Mouse (Mus musculus): ENCODE data around the gene Olfr1026. TPM values are rescaled to one million over a fixed set of nuclear protein-coding genes. Genes with fewer than 3 reads are reported as not detected.

The Olfr1026 gene
- polyA plus RNA-seq (2012; fragmentation: generic; extraction: Trizol), result not detected

GRCm38 (mm10) chr2:85921258-85921657 is at the start of gene Olfr1026:
TSS of gene Olfr1026 (plus strand) at chr2:85921558.

GRCm38 (mm10) chr2:85885340-85885739 is 36.0 kb upstream of the Olfr1026 start, which contains the start of gene Olfr1023:
TSS of gene Olfr1023 (plus strand) at chr2:85885640.

GRCm38 (mm10) chr2:85904952-85905351 is 16.4 kb upstream of the Olfr1026 start, which contains the start of gene Olfr1024:
TSS of gene Olfr1024 (minus strand) at chr2:85905052.

GRCm38 (mm10) chr2:85914893-85915292 is 6.5 kb upstream of the Olfr1026 start, which contains the start of gene Olfr1025-ps1:
TSS of gene Olfr1025-ps1 (plus strand) at chr2:85915193.

GRCm38 (mm10) chr2:85950137-85950536 is 28.8 kb downstream of the Olfr1026 start, which contains the start of gene Olfr1028:
TSS of gene Olfr1028 (plus strand) at chr2:85950437.

GRCm38 (mm10) chr2:85973595-85973994 is 52.2 kb downstream of the Olfr1026 start, which contains the start of gene Olfr1029:
TSS of gene Olfr1029 (plus strand) at chr2:85973895.

Other genes with a start within 250 kb of the Olfr1026 start
- gene Olfr1006, start 242.8 kb upstream of the Olfr1026 start, polyA plus RNA-seq (2012; fragmentation: generic; extraction: Trizol), result not detected
- gene Olfr1008, start 232.1 kb upstream of the Olfr1026 start, polyA plus RNA-seq (2012; fragmentation: generic; extraction: Trizol), result not detected
- gene Olfr1009, start 206.1 kb upstream of the Olfr1026 start, polyA plus RNA-seq (2012; fragmentation: generic; extraction: Trizol), result not detected
- not detected for gene Olfr1012, start 158.8 kb upstream of the Olfr1026 start, polyA plus RNA-seq (2012; fragmentation: generic; extraction: Trizol)
- not detected for gene Olfr1013, start 154.5 kb upstream of the Olfr1026 start, polyA plus RNA-seq (2012; fragmentation: generic; extraction: Trizol)
- gene Olfr1014, start 148.8 kb upstream of the Olfr1026 start, polyA plus RNA-seq (2012; fragmentation: generic; extraction: Trizol), result not detected
- gene Olfr1015, start 139.5 kb upstream of the Olfr1026 start, polyA plus RNA-seq (2012; fragmentation: generic; extraction: Trizol), result not detected
- not detected for gene Olfr1016, start 119.0 kb upstream of the Olfr1026 start, polyA plus RNA-seq (2012; fragmentation: generic; extraction: Trizol)
- not detected for gene Olfr1018, start 103.1 kb upstream of the Olfr1026 start, polyA plus RNA-seq (2012; fragmentation: generic; extraction: Trizol)
- gene Olfr1019, start 76.1 kb upstream of the Olfr1026 start, polyA plus RNA-seq (2012; fragmentation: generic; extraction: Trizol), result not detected
- not detected for gene Olfr1020, start 74.5 kb upstream of the Olfr1026 start, polyA plus RNA-seq (2012; fragmentation: generic; extraction: Trizol)
- gene Olfr1022, start 53.0 kb upstream of the Olfr1026 start, polyA plus RNA-seq (2012; fragmentation: generic; extraction: Trizol), result not detected
- not detected for gene Olfr1023, start 35.9 kb upstream of the Olfr1026 start, polyA plus RNA-seq (2012; fragmentation: generic; extraction: Trizol)
- not detected for gene Olfr1024, start 16.5 kb upstream of the Olfr1026 start, polyA plus RNA-seq (2012; fragmentation: generic; extraction: Trizol)
- gene Olfr1025-ps1, start 6.4 kb upstream of the Olfr1026 start, polyA plus RNA-seq (2012; fragmentation: generic; extraction: Trizol), result not detected
- gene Olfr1028, start 28.9 kb downstream of the Olfr1026 start, polyA plus RNA-seq (2012; fragmentation: generic; extraction: Trizol), result not detected
- gene Olfr1029, start 52.3 kb downstream of the Olfr1026 start, polyA plus RNA-seq (2012; fragmentation: generic; extraction: Trizol), result not detected
- not detected for gene Olfr1030, start 57.7 kb downstream of the Olfr1026 start, polyA plus RNA-seq (2012; fragmentation: generic; extraction: Trizol)
- gene Olfr1031, start 68.7 kb downstream of the Olfr1026 start, polyA plus RNA-seq (2012; fragmentation: generic; extraction: Trizol), result not detected
- not detected for gene Olfr1032, start 84.0 kb downstream of the Olfr1026 start, polyA plus RNA-seq (2012; fragmentation: generic; extraction: Trizol)
- not detected for gene Olfr1033, start 99.1 kb downstream of the Olfr1026 start, polyA plus RNA-seq (2012; fragmentation: generic; extraction: Trizol)
- not detected for gene Olfr1034, start 124.3 kb downstream of the Olfr1026 start, polyA plus RNA-seq (2012; fragmentation: generic; extraction: Trizol)
- gene Olfr1036, start 152.4 kb downstream of the Olfr1026 start, polyA plus RNA-seq (2012; fragmentation: generic; extraction: Trizol), result not detected
- not detected for gene Olfr1037, start 165.8 kb downstream of the Olfr1026 start, polyA plus RNA-seq (2012; fragmentation: generic; extraction: Trizol)
- gene Olfr1039, start 214.4 kb downstream of the Olfr1026 start, polyA plus RNA-seq (2012; fragmentation: generic; extraction: Trizol), result not detected
- not detected for gene Olfr1040, start 225.2 kb downstream of the Olfr1026 start, polyA plus RNA-seq (2012; fragmentation: generic; extraction: Trizol)
- gene Olfr1042, start 240.3 kb downstream of the Olfr1026 start, polyA plus RNA-seq (2012; fragmentation: generic; extraction: Trizol), result not detected
- gene Olfr1043, start 246.0 kb downstream of the Olfr1026 start, polyA plus RNA-seq (2012; fragmentation: generic; extraction: Trizol), result not detected

Data from C3H10T1/2 (cell line).